Mouse (Mus musculus): ENCODE results near the gene Prn.

- TF ChIP-seq CTCF (IDR thresholded peaks at IDR 0.05; ENCODE audit: insufficient read depth, low read length) = no peak
- TF ChIP-seq POLR2A (IDR thresholded peaks at IDR 0.05; ENCODE audit: borderline replicate concordance, extremely low read depth, low read depth, low read length) = no peak
Measured at GRCm38 (mm10) chr2:131862617-131863275, 47.0 kb upstream of the Prn start.

Measured in lung, adult 2 months (tissue).